8 mouse cellular contexts compared by ENCODE assay signal in the genomic region with DNA sequence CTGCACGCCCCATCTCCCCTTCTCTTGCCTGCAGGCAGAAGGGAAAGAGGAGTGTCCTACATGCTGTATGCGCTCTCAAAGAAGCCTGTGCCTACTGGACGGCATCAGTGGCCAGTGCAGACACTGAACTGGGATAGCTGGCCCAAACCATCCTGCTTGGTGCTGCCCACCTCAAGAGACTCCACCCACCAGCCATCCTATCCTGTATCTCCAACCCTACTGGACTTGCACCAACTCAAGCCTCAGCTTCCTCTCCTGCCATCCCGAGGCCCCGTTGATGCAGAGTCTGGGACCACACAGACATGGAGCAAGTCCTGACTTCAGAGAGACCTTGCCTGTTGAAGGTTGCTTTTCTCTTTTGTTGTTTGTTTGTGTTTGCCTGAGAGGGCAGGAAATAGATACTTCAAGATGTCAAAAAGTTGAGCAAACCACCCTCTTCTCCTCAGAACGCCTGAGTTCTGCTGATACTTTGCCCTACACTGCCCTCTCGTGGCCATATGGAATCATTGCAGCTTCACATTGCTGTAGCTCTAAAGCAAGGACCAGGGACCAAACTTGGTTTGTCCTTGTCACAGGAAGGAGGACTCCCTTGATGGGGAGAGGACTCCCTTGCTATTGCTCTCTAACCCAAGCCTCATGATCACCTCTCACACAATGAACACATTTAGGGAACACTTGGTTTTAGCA. TPM values are rescaled to one million over a fixed set of nuclear protein-coding genes. Genes with fewer than 3 reads are reported as not detected.
DNase-seq lines count a peak whose midpoint lies in the region; ATAC-seq and TF ChIP-seq lines count a peak whose summit lies in the region.

No protein-coding gene starts in this region.

- H3K4me2 ChIP-seq in CH12.LX (ENCODE audit: insufficient read depth, low read depth, poor library complexity, severe bottlenecking), result no peak overlapping the region

- no peak overlapping the region for H3K9ac ChIP-seq in CH12.LX (ENCODE audit: insufficient read depth, low read depth)

- peaks cover 0 to 23% of the 10 kb centered on the region in 2 experiments; a peak in 2 of 4 replicates for H3K4me1 ChIP-seq in CH12.LX (ENCODE audit: control insufficient read depth in 1 of 2, insufficient read depth in 2 of 2)
- peaks cover 4% of the 10 kb centered on the region; the same call in 1 of the 2 replicates for H3K4me1 ChIP-seq in bone marrow macrophage, adult 2 months (ENCODE audit: control insufficient read depth, insufficient read depth, low read length)
- H3K4me1 ChIP-seq in lung, adult 2 months (ENCODE audit: control insufficient read depth, insufficient read depth, low read length), result peaks cover 2% of the 10 kb centered on the region; the same call in 1 of the 2 replicates
- H3K4me1 ChIP-seq in thymus, adult 2 months (replicated peaks; ENCODE audit: control insufficient read depth, insufficient read depth, low read length), result no peaks in the 10 kb centered on the region

- TF ChIP-seq EP300 in CH12.LX (IDR thresholded peaks at IDR 0.05; ENCODE audit: low read length), result no peak

- H3K36me3 ChIP-seq in CH12.LX (replicated peaks in 1 of 2; ENCODE audit: control insufficient read depth in 1 of 2, insufficient read depth in 1 of 2, low read length in 1 of 2), result no peaks in the 10 kb centered on the region
- no peaks in the 10 kb centered on the region for H3K36me3 ChIP-seq in thymus, adult 2 months (ENCODE audit: control insufficient read depth, insufficient read depth, low read length)

- TF ChIP-seq CTCF in CH12.LX (conservative IDR thresholded peaks at IDR 0.05 in 1 of 2, IDR thresholded peaks at IDR 0.05 in 1 of 2; ENCODE audit: low read depth in 2 of 2, low read length in 2 of 2), result peak; percentile 90 to 94
- TF ChIP-seq CTCF in bone marrow macrophage, adult 2 months (IDR thresholded peaks at IDR 0.05; ENCODE audit: low read depth, low read length), result peak; percentile 66
- TF ChIP-seq CTCF in lung, adult 2 months (IDR thresholded peaks at IDR 0.05; ENCODE audit: insufficient read depth, low read length), result peak; percentile 78
- TF ChIP-seq CTCF in thymus, adult 2 months (IDR thresholded peaks at IDR 0.05; ENCODE audit: borderline replicate concordance, control insufficient read depth, extremely low read depth, insufficient read depth, low read length, poor library complexity), result no peak

- no peaks in the 10 kb centered on the region for H3K79me2 ChIP-seq in CH12.LX (replicated peaks; ENCODE audit: control insufficient read depth, extremely low read depth, insufficient read depth, poor library complexity, severe bottlenecking)

- no peaks in the 10 kb centered on the region for H3K9me3 ChIP-seq in CH12.LX (replicated peaks; ENCODE audit: low read length)

- in situ Hi-C loops in CH12.LX (cut with MboI; ENCODE audit: low pct_ligation_motif_present, low pct_unique_long_range_greater_than_20kb, low sequenced_read_pairs), result loop anchor here (5.0 to 10.0 kb wide), 4 partner anchors 150 to 462 kb away; no protein-coding TSS in a partner anchor

- dilution Hi-C loops in CH12.LX (cut with MboI; ENCODE audit: extremely low pct_ligation_motif_present, extremely low pct_unique_long_range_greater_than_20kb, low sequenced_read_pairs), result no loop called here

- TF ChIP-seq POLR2A in CH12.LX (IDR thresholded peaks at IDR 0.05; ENCODE audit: low read depth, low read length), result no peak
- no peak for TF ChIP-seq POLR2A in bone marrow macrophage, adult 2 months (IDR thresholded peaks at IDR 0.05; ENCODE audit: borderline replicate concordance, low read depth, low read length)
- TF ChIP-seq POLR2A in lung, adult 2 months (IDR thresholded peaks at IDR 0.05; ENCODE audit: borderline replicate concordance, extremely low read depth, low read depth, low read length), result no peak
- no peak for TF ChIP-seq POLR2A in thymus, adult 2 months (IDR thresholded peaks at IDR 0.05; ENCODE audit: control insufficient read depth, extremely low read depth, insufficient read depth, low read length, poor library complexity)

- peaks cover 11% of the 10 kb centered on the region for H3K27me3 ChIP-seq in CH12.LX (replicated peaks)
- H3K27me3 ChIP-seq in thymus, adult 2 months (ENCODE audit: control insufficient read depth, insufficient read depth, low read length), result no peaks in the 10 kb centered on the region

- TF ChIP-seq RAD21 in CH12.LX (IDR thresholded peaks at IDR 0.05; ENCODE audit: low read depth, low read length), result peak; percentile 96

- DNase-seq in CH12.LX (ENCODE audit: extremely low read depth), result peak; percentile 81
- peak; percentile 69 to 82 for DNase-seq in heart, postnatal 14 days
- DNase-seq in large intestine, adult 2 months (ENCODE audit: low read depth, low spot score), result peak; percentile 36
- DNase-seq in lung, adult 2 months, result peak; percentile 50
- peak; percentile 72 for DNase-seq in thymus, adult 2 months

- H3K4me3 ChIP-seq in CH12.LX (replicated peaks in 1 of 3; ENCODE audit: low read depth in 2 of 3, low read length in 2 of 3, poor library complexity in 1 of 3), result no peak overlapping the region
- no peak overlapping the region for H3K4me3 ChIP-seq in bone marrow macrophage, adult 2 months (ENCODE audit: insufficient read depth, low read length)
- no peak overlapping the region for H3K4me3 ChIP-seq in lung, adult 2 months (replicated peaks; ENCODE audit: extremely low read depth, low read depth, low read length)
- H3K4me3 ChIP-seq in thymus, adult 2 months (ENCODE audit: control insufficient read depth, insufficient read depth, low read length), result no peak overlapping the region

- H3K27ac ChIP-seq in CH12.LX (ENCODE audit: insufficient read depth, low read depth), result no peak overlapping the region
- H3K27ac ChIP-seq in bone marrow macrophage, adult 2 months (ENCODE audit: insufficient read depth, low read depth, low read length), result no peak overlapping the region
- no peak overlapping the region for H3K27ac ChIP-seq in thymus, adult 2 months (ENCODE audit: control insufficient read depth, insufficient read depth, low read length)

- peak; percentile 77 for ATAC-seq in erythroblast, adult 5-6 weeks (replicated peaks; ENCODE audit: low FRiP score, poor library complexity, severe bottlenecking)
- ATAC-seq in neutrophil, adult 5-6 weeks (ENCODE audit: extremely low read depth, insufficient number of reproducible peaks, low FRiP score, poor library complexity, severe bottlenecking), result peak; percentile 57; the same call in 1 of the 2 replicates

- intact Hi-C loops in heart, postnatal 14 days (cut with DNase I), result loop anchor here (1.0 to 10.0 kb wide), 6 partner anchors 95 to 582 kb away; no protein-coding TSS in a partner anchor

- WGBS in large intestine, adult 2 months, result 55% methylated on average over 7 of the region's 7 CpGs
- WGBS in lung, adult 2 months, result 39% methylated on average over 7 of the region's 7 CpGs
- WGBS in thymus, adult 2 months, result 43% methylated on average over 7 of the region's 7 CpGs

TF ChIP-seq in CH12.LX, 34 proteins besides CTCF, POLR2A, EP300 and RAD21 (continues in another document):
- no peak for TF ChIP-seq GABPA (IDR thresholded peaks at IDR 0.05; ENCODE audit: insufficient replicate concordance, low read depth, low read length)
- no peak for TF ChIP-seq JUN (IDR thresholded peaks at IDR 0.05; ENCODE audit: insufficient read depth, low read depth, low read length)
- TF ChIP-seq SMC3 (IDR thresholded peaks at IDR 0.05; ENCODE audit: low read depth, low read length), result peak; percentile 96
- 0 out of 2 replicates have a peak, but pooled peaks have one; percentile 33 for TF ChIP-seq NRF1 (IDR thresholded peaks at IDR 0.05; ENCODE audit: low read depth, low read length)
- TF ChIP-seq ETS1 (conservative IDR thresholded peaks at IDR 0.05; ENCODE audit: low read depth, low read length), result no peak
- peak; percentile 55; the same call in 1 of the 2 replicates for TF ChIP-seq SIN3A (IDR thresholded peaks at IDR 0.05; ENCODE audit: low read length)
- no peak for TF ChIP-seq MAX (IDR thresholded peaks at IDR 0.05; ENCODE audit: low read length)

RNA-seq across cellular contexts. Expression of a gene that starts 7.9 kb away (rescaled TPM):
- not detected in 2 replicates for total RNA-seq in CH12.LX (2012; rRNA removed)
- not detected in 2 replicates for total RNA-seq in CH12.LX (2014; rRNA removed)
- not detected in 2 replicates for polyA plus RNA-seq in CH12.LX (2012; ENCODE audit: insufficient read length, low read depth)
- not detected in 2 replicates for polyA plus RNA-seq in bone marrow macrophage, adult 2 months (2012; ENCODE audit: insufficient read depth, insufficient read length, missing spikeins)
- total RNA-seq in erythroblast, adult 5-6 weeks (2015; ENCODE audit: low replicate concordance), result not detected in 2 replicates
- not detected in 2 replicates for total RNA-seq in erythroblast, adult 5-6 weeks (2017; ENCODE audit: low replicate concordance)
- 1 to 10 TPM in 1 of 2 experiments, under 1 TPM in 1; 0.68 to 4.2 TPM for total RNA-seq in heart, postnatal 14 days (2021)
- 0.14 and 0.34 TPM in 2 replicates for polyA plus RNA-seq in large intestine, adult 2 months (2012; rRNA removed)
- polyA plus RNA-seq in lung, adult 2 months (2012; rRNA removed), result 1,586 and 1,614 TPM in 2 replicates
- total RNA-seq in neutrophil, adult 5-6 weeks (2017), result not detected in 2 replicates
- 3.3 and 20.8 TPM in 2 replicates for polyA plus RNA-seq in thymus, adult 2 months (2012; rRNA removed)

RNA-seq across cellular contexts. Expression of a gene that starts 34.1 kb away (rescaled TPM):
- total RNA-seq in CH12.LX (2012; rRNA removed), result not detected in 2 replicates
- not detected in 2 replicates for total RNA-seq in CH12.LX (2014; rRNA removed)
- polyA plus RNA-seq in CH12.LX (2012; ENCODE audit: insufficient read length, low read depth), result not detected in 2 replicates
- polyA plus RNA-seq in bone marrow macrophage, adult 2 months (2012; ENCODE audit: insufficient read depth, insufficient read length, missing spikeins), result not detected in 2 replicates
- not detected in 2 replicates for total RNA-seq in erythroblast, adult 5-6 weeks (2015; ENCODE audit: low replicate concordance)
- total RNA-seq in erythroblast, adult 5-6 weeks (2017; ENCODE audit: low replicate concordance), result 0.28 TPM in 1 of 2 replicates, not detected in the other
- total RNA-seq in heart, postnatal 14 days (2021), result 10 to 100 TPM; 12.9 to 16.9 TPM
- 0.48 and 0.81 TPM in 2 replicates for polyA plus RNA-seq in large intestine, adult 2 months (2012; rRNA removed)
- 1.3 and 4.9 TPM in 2 replicates for polyA plus RNA-seq in lung, adult 2 months (2012; rRNA removed)
- total RNA-seq in neutrophil, adult 5-6 weeks (2017), result not detected in 2 replicates
- polyA plus RNA-seq in thymus, adult 2 months (2012; rRNA removed), result 0.36 and 3.1 TPM in 2 replicates

RNA-seq across cellular contexts. Expression of a gene that starts 36.3 kb away (rescaled TPM):
- total RNA-seq in CH12.LX (2012; rRNA removed), result not detected in 2 replicates
- total RNA-seq in CH12.LX (2014; rRNA removed), result not detected in 2 replicates
- polyA plus RNA-seq in CH12.LX (2012; ENCODE audit: insufficient read length, low read depth), result not detected in 2 replicates
- 1.6 and 3.2 TPM in 2 replicates for polyA plus RNA-seq in bone marrow macrophage, adult 2 months (2012; ENCODE audit: insufficient read depth, insufficient read length, missing spikeins)
- total RNA-seq in erythroblast, adult 5-6 weeks (2015; ENCODE audit: low replicate concordance), result not detected in 2 replicates
- 3.4 TPM in 1 of 2 replicates, not detected in the other for total RNA-seq in erythroblast, adult 5-6 weeks (2017; ENCODE audit: low replicate concordance)
- 1 to 10 TPM; 3.7 to 4.9 TPM for total RNA-seq in heart, postnatal 14 days (2021)
- polyA plus RNA-seq in large intestine, adult 2 months (2012; rRNA removed), result 1.7 and 2.7 TPM in 2 replicates
- 18.8 and 35.7 TPM in 2 replicates for polyA plus RNA-seq in lung, adult 2 months (2012; rRNA removed)
- total RNA-seq in neutrophil, adult 5-6 weeks (2017), result not detected in 2 replicates
- 9.0 and 9.2 TPM in 2 replicates for polyA plus RNA-seq in thymus, adult 2 months (2012; rRNA removed)

Comparison
In these comparisons a context has a peak if more than half of its experiments do, and no peak if none do; other contexts are left out.
1. RNA of a gene that starts 7.9 kb away (polyA plus RNA-seq): 1,586 to 1,614 TPM in lung, adult 2 months; 3.3 to 20.8 TPM in thymus, adult 2 months, 0.14 to 0.34 TPM in large intestine, adult 2 months, not detected in CH12.LX and not detected in bone marrow macrophage, adult 2 months; every median in the first group is over 10 times any median in the second.
2. Peak in every context shown above with its lines, with median percentiles within 50 percentile points of each other: DNase-seq.